Mouse (Mus musculus): ENCODE data around the gene Arhgef1. TPM values are rescaled to one million over a fixed set of nuclear protein-coding genes. Genes with fewer than 3 reads are reported as not detected.

Gene Arhgef1
- total and polyA plus RNA-seq, 3 experiments = 71.4 to 195 (median 79.3) TPM

- DNase-seq = no peak
Measured at GRCm38 (mm10) chr7:24947316-24948048, 44.8 kb downstream of the Arhgef1 start.

GRCm38 (mm10) chr7:24948774-24949173 is 46.1 kb downstream of the Arhgef1 start:
- DNase-seq = no peak

- DNase-seq = peak; percentile 65
Measured at GRCm38 (mm10) chr7:24949958-24950623, 47.4 kb downstream of the Arhgef1 start.

- no peak for DNase-seq
Measured at GRCm38 (mm10) chr7:24953966-24954365, 51.3 kb downstream of the Arhgef1 start.

- DNase-seq = no peak
Measured at GRCm38 (mm10) chr7:24954450-24954849, 51.7 kb downstream of the Arhgef1 start.

GRCm38 (mm10) chr7:24955226-24955625 is 52.5 kb downstream of the Arhgef1 start:
- DNase-seq = no peak

- no peak for DNase-seq
Measured at GRCm38 (mm10) chr7:24964288-24964687, 61.6 kb downstream of the Arhgef1 start.

- DNase-seq = peak; percentile 80
Measured at GRCm38 (mm10) chr7:24964897-24965535, 62.3 kb downstream of the Arhgef1 start.

- DNase-seq = no peak
Measured at GRCm38 (mm10) chr7:24967966-24968365, 65.3 kb downstream of the Arhgef1 start.

GRCm38 (mm10) chr7:24968463-24968862 is 65.8 kb downstream of the Arhgef1 start:
- no peak for DNase-seq

- DNase-seq = no peak
Measured at GRCm38 (mm10) chr7:24969805-24970204, 67.1 kb downstream of the Arhgef1 start.

- no peak for DNase-seq
Measured at GRCm38 (mm10) chr7:24970341-24970740, 67.6 kb downstream of the Arhgef1 start.

- DNase-seq = peak; percentile 41
Measured at GRCm38 (mm10) chr7:24971261-24971971, 68.7 kb downstream of the Arhgef1 start.

GRCm38 (mm10) chr7:24971972-24972893 is 69.5 kb downstream of the Arhgef1 start, which contains the start of gene Rabac1:
Gene Rabac1 (minus strand): TSS chr7:24972754.
- peak; percentile 95 for DNase-seq

GRCm38 (mm10) chr7:24973208-24973607 is 70.5 kb downstream of the Arhgef1 start:
- no peak for DNase-seq

GRCm38 (mm10) chr7:24973902-24974301 is 71.2 kb downstream of the Arhgef1 start:
- no peak for DNase-seq

- DNase-seq = peak; percentile 27
Measured at GRCm38 (mm10) chr7:24974893-24975595, 72.3 kb downstream of the Arhgef1 start.
